Mouse (Mus musculus): ENCODE data around the gene Nup85.

GRCm38 (mm10) chr11:115627705-115628464 is 63.7 kb downstream of the Nup85 start, which contains the start of gene Slc25a19:
- TF ChIP-seq POLR2A (IDR thresholded peaks at IDR 0.05; ENCODE audit: insufficient read depth, low read depth, low read length) = no peak
- no peak for TF ChIP-seq CTCF (IDR thresholded peaks at IDR 0.05; ENCODE audit: insufficient read depth, low read depth, low read length)

Data from olfactory bulb, adult 2 months (tissue).